16 mouse cellular contexts compared by ENCODE assay signal in genomic region chr2:65832738-65833395, GRCm38 (mm10). TPM values are rescaled to one million over a fixed set of nuclear protein-coding genes. Genes with fewer than 3 reads are reported as not detected.
DNase-seq lines count a peak whose midpoint lies in the region; ATAC-seq lines count a peak whose summit lies in the region.
"Had no signal": no experiment of that assay in that cellular context is flagged by ENCODE, and none has a peak within 500 bp of the region (broad histone marks: within the 10 kb centered on the region; RNA-seq: fewer than 3 reads in every experiment).

No protein-coding gene starts in this region.

- 88% methylated on average over 11 of the region's 11 CpGs for WGBS in midbrain, embryonic 11.5 days
- WGBS in midbrain, embryonic 13.5 days = 75% methylated on average over 11 of the region's 11 CpGs
- WGBS in neural tube, embryonic 13.5 days = 40% methylated on average over 11 of the region's 11 CpGs

- intact Hi-C loops in heart, postnatal 25 days (cut with DNase I) = no loop called here

- no peaks in the 10 kb centered on the region for H3K36me3 ChIP-seq in midbrain, embryonic 11.5 days (ENCODE audit: control insufficient read depth, insufficient read depth, low read length)
- no peaks in the 10 kb centered on the region for H3K36me3 ChIP-seq in midbrain, embryonic 13.5 days
- H3K36me3 ChIP-seq in neural tube, embryonic 13.5 days = no peaks in the 10 kb centered on the region
- H3K36me3 ChIP-seq: heart, embryonic 10.5 days had no signal

- ATAC-seq in midbrain, embryonic 11.5 days (ENCODE audit: low FRiP score) = no peak
- no peak for ATAC-seq in midbrain, embryonic 13.5 days
- ATAC-seq in inflammation-experienced regulatory T-cells, adult 6 months = peak; percentile 75
- ATAC-seq in neural tube, embryonic 13.5 days (ENCODE audit: low read depth) = peak; percentile 81
- ATAC-seq: intestine, embryonic 16.5 days had no signal

- H3K9ac ChIP-seq in midbrain, embryonic 11.5 days (ENCODE audit: low read length) = no peak overlapping the region
- no peak overlapping the region for H3K9ac ChIP-seq in midbrain, embryonic 13.5 days (replicated peaks)
- no peak overlapping the region for H3K9ac ChIP-seq in neural tube, embryonic 13.5 days

- no peaks in the 10 kb centered on the region for H3K27me3 ChIP-seq in midbrain, embryonic 11.5 days (ENCODE audit: control insufficient read depth, insufficient read depth, low read length)
- no peaks in the 10 kb centered on the region for H3K27me3 ChIP-seq in midbrain, embryonic 13.5 days
- H3K27me3 ChIP-seq in neural tube, embryonic 13.5 days = no peaks in the 10 kb centered on the region

- H3K27ac ChIP-seq in midbrain, embryonic 11.5 days (ENCODE audit: low read depth, low read length) = no peak overlapping the region
- H3K27ac ChIP-seq in midbrain, embryonic 13.5 days = no peak overlapping the region
- peak overlapping the region; percentile 77 for H3K27ac ChIP-seq in neural tube, embryonic 13.5 days (replicated peaks)
- H3K27ac ChIP-seq: heart, embryonic 10.5 days; macrophage; stomach, postnatal 0 days had no signal

- no peak overlapping the region for H3K4me3 ChIP-seq in midbrain, embryonic 11.5 days (ENCODE audit: low read depth, low read length)
- H3K4me3 ChIP-seq in midbrain, embryonic 13.5 days (replicated peaks) = no peak overlapping the region
- H3K4me3 ChIP-seq in neural tube, embryonic 13.5 days = no peak overlapping the region
- H3K4me3 ChIP-seq: heart, embryonic 10.5 days had no signal

- no peak overlapping the region for H3K4me2 ChIP-seq in midbrain, embryonic 11.5 days
- H3K4me2 ChIP-seq in midbrain, embryonic 13.5 days (replicated peaks) = no peak overlapping the region
- H3K4me2 ChIP-seq in neural tube, embryonic 13.5 days = peak overlapping the region; percentile 2; the same call in 1 of the 2 replicates
- H3K4me2 ChIP-seq: liver, embryonic 11.5 days had no signal

- peak; percentile 65 to 77 for DNase-seq in cerebellum, postnatal 10 days
- DNase-seq in cerebellum, adult 11 months = no peak
- DNase-seq in midbrain, embryonic 11.5 days (ENCODE audit: low spot score, missing footprints) = peak; percentile 19
- no peak for DNase-seq in heart, postnatal 25 days (ENCODE audit: low spot score)
- DNase-seq in urinary bladder, postnatal 10 days (ENCODE audit: low spot score) = no peak
- DNase-seq: adrenal gland, adult 8-10 months; cerebellum, adult 11-12 months had no signal

- H3K4me1 ChIP-seq in midbrain, embryonic 11.5 days (ENCODE audit: control insufficient read depth, insufficient read depth, low read length) = no peaks in the 10 kb centered on the region
- H3K4me1 ChIP-seq in midbrain, embryonic 13.5 days (replicated peaks) = no peaks in the 10 kb centered on the region
- H3K4me1 ChIP-seq in neural tube, embryonic 13.5 days (replicated peaks) = peaks cover 6% of the 10 kb centered on the region; the same call in 1 of the 2 replicates
- H3K4me1 ChIP-seq: heart, embryonic 10.5 days had no signal

- no peaks in the 10 kb centered on the region for H3K9me3 ChIP-seq in midbrain, embryonic 11.5 days (ENCODE audit: control insufficient read depth, low read length)
- H3K9me3 ChIP-seq in midbrain, embryonic 13.5 days = no peaks in the 10 kb centered on the region
- H3K9me3 ChIP-seq in neural tube, embryonic 13.5 days = no peaks in the 10 kb centered on the region
- H3K9me3 ChIP-seq: heart, embryonic 10.5 days had no signal

RNA-seq across cellular contexts. Expression of gene Csrnp3, which starts 12.7 kb away (rescaled TPM):
- polyA plus RNA-seq in midbrain, embryonic 11.5 days (2014; fragmentation: Nextera tagmentation; extraction: Ambion mirVana) = 15.0 and 19.3 TPM in 2 replicates
- 60.5 and 61.9 TPM in 2 replicates for polyA plus RNA-seq in midbrain, embryonic 13.5 days (2015; fragmentation: Nextera tagmentation; extraction: Ambion mirVana)
- polyA plus RNA-seq in inflammation-experienced regulatory T-cells, adult 6 months (2017; shearing (Covaris generic)) = not detected
- polyA plus RNA-seq in neural tube, embryonic 13.5 days (2015; fragmentation: Nextera tagmentation; extraction: Ambion mirVana) = 33.4 and 42.1 TPM in 2 replicates
- total RNA-seq in heart, postnatal 25 days (2021) = under 1 TPM; 0.22 to 0.23 TPM
- total RNA-seq: MEL had no signal
- polyA plus RNA-seq: macrophage had no signal

Comparison
In these comparisons a context has a peak if more than half of its experiments do, and no peak if none do; other contexts are left out.
1. DNase-seq: peak in cerebellum, postnatal 10 days (2 of 2) and midbrain, embryonic 11.5 days (single experiment); none in cerebellum, adult 11 months (single experiment), heart, postnatal 25 days (single experiment) and urinary bladder, postnatal 10 days (single experiment).
2. ATAC-seq: peak in inflammation-experienced regulatory T-cells, adult 6 months (single experiment) and neural tube, embryonic 13.5 days (single experiment); none in midbrain, embryonic 11.5 days (single experiment) and midbrain, embryonic 13.5 days (single experiment).
3. RNA of gene Csrnp3, which starts 12.7 kb away (polyA plus RNA-seq): 60.5 to 61.9 TPM in midbrain, embryonic 13.5 days, 33.4 to 42.1 TPM in neural tube, embryonic 13.5 days and 15.0 to 19.3 TPM in midbrain, embryonic 11.5 days; not detected in inflammation-experienced regulatory T-cells, adult 6 months; every median in the first group is over 10 times any median in the second.